Mouse (Mus musculus): ENCODE results near the gene Rimbp2. TPM values are rescaled to one million over a fixed set of nuclear protein-coding genes. Genes with fewer than 3 reads are reported as not detected.
"Not testable (repeated sequence)": the region's sequence is repeated elsewhere in the genome, so short reads cannot be mapped to it uniquely, and the experiment has no call there.

The Rimbp2 gene
- 0.27 and 0.70 TPM in 2 replicates for polyA plus RNA-seq (2016; fragmentation: Nextera tagmentation; extraction: Ambion mirVana)

DNA sequence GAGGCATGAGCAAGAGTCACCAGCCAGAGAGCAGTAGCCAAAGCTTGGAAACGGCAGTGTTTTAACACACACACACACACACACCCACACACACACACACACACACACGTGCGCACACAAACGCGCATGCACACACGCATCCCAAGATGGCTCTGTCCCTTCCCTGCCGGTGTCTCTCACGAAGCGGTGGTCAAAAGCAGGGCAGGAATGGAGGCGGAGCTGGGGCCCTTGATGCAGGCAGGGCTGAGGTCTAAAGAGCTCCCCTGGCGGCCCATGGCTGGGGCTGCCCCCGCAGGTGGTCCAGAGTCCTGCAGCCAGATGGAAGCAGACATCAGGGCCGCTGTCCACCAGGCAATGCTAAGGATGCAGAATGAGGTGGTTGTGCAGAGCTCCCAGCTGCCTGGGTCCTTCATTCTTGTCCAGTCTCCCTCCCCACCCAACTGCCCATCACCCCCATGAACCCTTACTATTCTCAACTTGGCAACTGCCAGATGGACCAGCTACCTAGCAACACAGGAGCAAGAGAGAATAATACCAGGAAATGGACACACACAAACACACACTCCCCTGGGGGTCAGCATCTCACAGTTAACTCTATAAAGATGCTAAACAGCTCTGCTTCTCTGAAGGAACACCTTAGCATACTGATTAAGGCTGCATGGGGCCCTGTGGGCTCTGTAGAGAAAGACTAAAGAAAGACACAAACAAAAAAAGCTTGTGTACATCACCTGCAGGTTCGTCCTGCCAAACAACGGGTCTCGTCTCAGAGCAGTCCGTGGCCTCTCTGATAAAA lies at the start of gene Rimbp2:
Gene Rimbp2, minus strand, starts transcription at position 209 of the 793 bp plus-strand sequence.
- peaks cover 32% of the 10 kb centered on the region for H3K27me3 ChIP-seq (ENCODE audit: poor library complexity, severe bottlenecking)
- H3K36me3 ChIP-seq (replicated peaks): no peaks in the 10 kb centered on the region
- peak within 1 kb of the TSS; percentile 64 for H3K4me3 ChIP-seq
- 8% methylated on average over 17 of the region's 17 CpGs for WGBS
- peak; percentile 71 for DNase-seq (ENCODE audit: extremely low spot score, low spot score)
- H3K4me1 ChIP-seq: peaks cover 25% of the 10 kb centered on the region
- H3K9me3 ChIP-seq: peaks cover 5% of the 10 kb centered on the region; the same call in 1 of the 2 replicates
- peak within 1 kb of the TSS; percentile 83 for H3K27ac ChIP-seq

GRCm38 (mm10) chr5:129002571-129003011 lies 49.3 kb upstream of the Rimbp2 start:
- H3K27me3 ChIP-seq (ENCODE audit: poor library complexity, severe bottlenecking): peaks cover 4% of the 10 kb centered on the region; the same call in 1 of the 2 replicates
- peak overlapping the region; percentile 62 for H3K27ac ChIP-seq
- H3K9me3 ChIP-seq: no peaks in the 10 kb centered on the region
- H3K4me1 ChIP-seq: peaks cover 42% of the 10 kb centered on the region
- DNase-seq (ENCODE audit: extremely low spot score, low spot score): no peak
- no peak overlapping the region for H3K4me3 ChIP-seq
- WGBS: 64% methylated on average over 14 of the region's 14 CpGs
- H3K36me3 ChIP-seq (replicated peaks): peaks cover 30% of the 10 kb centered on the region

- Histone ChIP-seq H3K27ac (peak overlapping the region; percentile 37), H3K36me3 (replicated peaks) (peaks cover 43% of the 10 kb centered on the region), H3K4me1 (peaks cover 28% of the 10 kb centered on the region), H3K9me3 (no peaks in the 10 kb centered on the region), H3K27me3 (ENCODE audit: poor library complexity, severe bottlenecking) (no peaks in the 10 kb centered on the region), H3K4me3 (no peak overlapping the region)
- DNase-seq (ENCODE audit: extremely low spot score, low spot score): no peak
- 43% methylated on average over 8 of the region's 8 CpGs for WGBS
Measured at GRCm38 (mm10) chr5:129000706-129001468, 47.6 kb upstream of the Rimbp2 start.

- Histone ChIP-seq H3K27ac (no peak overlapping the region), H3K36me3 (replicated peaks) (peaks cover 58% of the 10 kb centered on the region), H3K4me1 (no peaks in the 10 kb centered on the region), H3K9me3 (no peaks in the 10 kb centered on the region), H3K27me3 (ENCODE audit: poor library complexity, severe bottlenecking) (no peaks in the 10 kb centered on the region), H3K4me3 (no peak overlapping the region)
- WGBS: 88% methylated on average over 19 of the region's 19 CpGs
- no peak for DNase-seq (ENCODE audit: extremely low spot score, low spot score)
Measured at GRCm38 (mm10) chr5:128987141-128987954, 34.1 kb upstream of the Rimbp2 start.

DNA sequence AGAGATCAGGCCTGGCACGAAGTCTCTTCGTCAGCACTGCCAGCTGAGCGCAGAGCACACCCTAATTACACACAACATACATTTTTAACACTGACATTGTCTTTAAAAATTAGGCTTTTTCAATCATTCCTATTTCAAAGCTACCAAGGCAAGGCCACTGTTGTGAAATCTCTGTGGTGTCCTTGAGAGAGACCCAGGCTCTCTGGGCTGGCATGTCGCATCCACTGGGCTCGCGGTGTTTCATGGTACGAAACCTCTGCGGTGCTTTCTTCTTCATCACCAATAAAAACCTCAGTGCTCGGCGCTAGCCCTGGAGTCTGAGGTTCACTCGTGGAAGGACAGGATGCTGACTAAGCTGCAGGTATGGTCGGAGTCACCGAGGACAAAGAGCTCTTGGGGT lies 32.7 kb upstream of the Rimbp2 start:
- 91% methylated on average over 13 of the region's 13 CpGs for WGBS
- DNase-seq (ENCODE audit: extremely low spot score, low spot score): no peak
- H3K4me3 ChIP-seq: no peak overlapping the region

GRCm38 (mm10) chr5:128984536-128984935 lies 31.2 kb upstream of the Rimbp2 start:
- no peak overlapping the region for H3K4me3 ChIP-seq
- H3K27me3 ChIP-seq (ENCODE audit: poor library complexity, severe bottlenecking): no peaks in the 10 kb centered on the region
- no peak overlapping the region for H3K27ac ChIP-seq
- H3K9me3 ChIP-seq: no peaks in the 10 kb centered on the region; the same call in 1 of the 2 replicates
- H3K36me3 ChIP-seq (replicated peaks): peaks cover 35% of the 10 kb centered on the region
- no peak for DNase-seq (ENCODE audit: extremely low spot score, low spot score)
- H3K4me1 ChIP-seq: no peaks in the 10 kb centered on the region
- WGBS: 91% methylated on average over 6 of the region's 6 CpGs

More for the DNA sequence above, 32.7 kb upstream of the Rimbp2 start:
- Histone ChIP-seq H3K9me3 (no peaks in the 10 kb centered on the region), H3K27me3 (ENCODE audit: poor library complexity, severe bottlenecking) (no peaks in the 10 kb centered on the region), H3K27ac (no peak overlapping the region), H3K36me3 (replicated peaks) (peaks cover 44% of the 10 kb centered on the region), H3K4me1 (no peaks in the 10 kb centered on the region)

DNA sequence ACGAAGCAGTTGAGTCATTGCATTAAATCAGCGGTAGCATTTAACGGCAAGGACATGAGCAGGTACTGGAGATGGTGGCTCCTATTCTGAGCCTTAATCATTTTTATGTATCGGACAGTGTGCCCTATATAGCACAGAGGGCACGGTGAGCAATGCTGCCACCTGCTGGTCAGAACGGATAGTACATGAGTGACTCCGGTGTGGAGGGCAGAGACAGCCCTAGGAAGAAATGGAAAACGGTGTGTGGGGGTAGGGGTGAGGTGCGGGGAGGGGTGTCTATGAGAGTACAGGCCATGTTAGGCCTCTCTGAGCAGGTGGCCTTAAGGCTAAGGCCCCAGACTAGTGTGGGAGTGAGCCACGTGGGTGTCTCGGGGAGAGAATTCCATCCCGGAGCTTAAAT lies 28.3 kb upstream of the Rimbp2 start:
- H3K27ac ChIP-seq: no peak overlapping the region
- H3K36me3 ChIP-seq (replicated peaks): peaks cover 21% of the 10 kb centered on the region
- no peak overlapping the region for H3K4me3 ChIP-seq
- no peaks in the 10 kb centered on the region for H3K27me3 ChIP-seq (ENCODE audit: poor library complexity, severe bottlenecking)
- peaks cover 2% of the 10 kb centered on the region for H3K4me1 ChIP-seq
- peak; percentile 70 for DNase-seq (ENCODE audit: extremely low spot score, low spot score)
- WGBS: 31% methylated on average over 12 of the region's 12 CpGs
- H3K9me3 ChIP-seq: no peaks in the 10 kb centered on the region; the same call in 1 of the 2 replicates

DNA sequence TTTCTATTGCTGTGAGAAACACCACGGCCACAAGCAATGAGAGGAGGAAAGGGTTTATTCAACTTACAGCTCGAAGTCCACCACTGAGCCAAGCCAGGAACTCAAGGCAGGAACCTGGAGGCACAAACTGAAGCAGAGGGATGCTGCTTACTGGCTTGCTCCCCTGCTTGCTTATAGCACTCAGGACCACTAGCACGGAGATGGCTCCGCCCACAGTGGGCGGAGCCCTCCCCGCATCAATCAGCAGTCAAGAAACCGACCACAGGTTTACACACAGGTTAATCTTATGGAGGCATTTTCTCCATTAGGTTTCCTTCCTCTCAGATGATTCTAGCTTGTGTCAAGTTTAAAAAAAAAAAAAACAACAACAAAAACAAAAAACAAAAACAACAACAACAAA lies 27.6 kb upstream of the Rimbp2 start:
- Histone ChIP-seq H3K27me3 (ENCODE audit: poor library complexity, severe bottlenecking) (no peaks in the 10 kb centered on the region), H3K4me3 (no peak overlapping the region), H3K36me3 (replicated peaks) (peaks cover 14% of the 10 kb centered on the region), H3K4me1 (peaks cover 10% of the 10 kb centered on the region), H3K9me3 (no peaks in the 10 kb centered on the region; the same call in 1 of the 2 replicates), H3K27ac (no peak overlapping the region)
- 67% methylated on average over 7 of the region's 7 CpGs for WGBS
- DNase-seq (ENCODE audit: extremely low spot score, low spot score): no peak

DNA sequence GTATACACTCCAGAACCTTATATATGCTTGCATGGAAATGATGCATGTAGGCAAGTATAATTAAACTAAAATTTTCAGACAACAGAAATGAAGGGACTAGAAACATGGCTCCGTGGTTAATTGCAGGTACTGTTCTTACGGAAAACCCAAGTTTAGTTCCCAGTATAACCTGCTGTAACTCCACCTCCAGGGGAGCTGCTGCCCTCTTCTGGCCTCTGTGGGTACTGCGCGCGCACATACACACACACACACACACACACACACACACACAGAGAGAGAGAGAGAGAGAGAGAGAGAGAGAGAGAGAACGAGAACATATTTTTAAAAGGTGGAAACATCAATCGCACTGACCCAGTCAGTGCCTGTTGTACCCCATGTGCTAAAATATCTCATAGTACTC lies 25.7 kb upstream of the Rimbp2 start:
- Histone ChIP-seq H3K27me3 (ENCODE audit: poor library complexity, severe bottlenecking) (no peaks in the 10 kb centered on the region), H3K27ac (no peak overlapping the region), H3K36me3 (replicated peaks) (no peaks in the 10 kb centered on the region), H3K9me3 (no peaks in the 10 kb centered on the region; the same call in 1 of the 2 replicates), H3K4me3 (no peak overlapping the region), H3K4me1 (peaks cover 24% of the 10 kb centered on the region)
- DNase-seq (ENCODE audit: extremely low spot score, low spot score): no peak
- 94% methylated on average over 7 of the region's 7 CpGs for WGBS

DNA sequence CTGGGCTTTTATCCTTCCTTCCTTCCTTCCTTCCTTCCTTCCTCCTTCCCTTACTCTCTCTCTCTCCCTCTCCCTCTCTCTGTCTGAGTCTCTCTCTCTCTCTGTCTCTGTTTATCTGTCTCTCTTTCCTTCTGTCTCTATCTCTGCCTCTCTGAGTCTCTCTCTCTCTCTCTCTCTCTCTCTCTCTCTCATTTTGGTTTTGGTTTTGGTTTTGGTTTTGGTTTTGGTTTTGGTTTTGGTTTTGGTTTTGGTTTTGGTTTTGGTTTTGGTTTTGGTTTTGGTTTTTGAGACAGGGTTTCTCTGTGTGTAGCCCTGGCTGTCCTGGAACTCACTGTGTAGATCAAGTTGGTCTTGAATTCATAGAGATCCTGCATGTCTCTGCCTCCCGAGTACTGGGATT lies 24.2 kb upstream of the Rimbp2 start:
- not testable (repeated sequence) for H3K27ac ChIP-seq; DNase-seq (ENCODE audit: extremely low spot score, low spot score); H3K4me3 ChIP-seq; H3K27me3 ChIP-seq (ENCODE audit: poor library complexity, severe bottlenecking); H3K36me3 ChIP-seq (replicated peaks); H3K9me3 ChIP-seq
- H3K4me1 ChIP-seq: peaks cover 24% of the 10 kb centered on the region
- 91% methylated on average over 1 of the region's 1 CpGs for WGBS

DNA sequence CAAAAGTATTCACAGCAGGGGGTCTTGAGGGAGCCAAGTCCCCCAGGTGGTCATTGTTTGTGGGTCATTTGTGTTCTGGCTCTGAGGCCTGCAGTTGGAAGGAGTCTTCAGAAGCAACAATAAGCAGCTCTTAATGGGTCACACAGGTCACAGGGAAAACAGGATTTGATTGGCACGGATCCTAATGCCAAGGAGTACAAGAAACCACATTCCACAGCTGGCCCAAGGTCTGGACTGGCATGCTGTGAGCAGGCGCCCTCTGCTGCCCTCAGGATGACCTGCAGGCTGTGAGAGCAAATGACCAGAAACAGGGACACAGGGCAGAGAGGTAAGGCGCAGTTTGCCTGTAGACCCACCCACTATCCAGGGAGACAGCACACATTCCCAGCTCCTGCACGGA lies 23.0 kb upstream of the Rimbp2 start:
- Histone ChIP-seq H3K4me1 (peaks cover 24% of the 10 kb centered on the region), H3K27me3 (ENCODE audit: poor library complexity, severe bottlenecking) (peaks cover 6% of the 10 kb centered on the region; the same call in 1 of the 2 replicates), H3K9me3 (no peaks in the 10 kb centered on the region; the same call in 1 of the 2 replicates), H3K27ac (no peak overlapping the region), H3K36me3 (replicated peaks) (no peaks in the 10 kb centered on the region), H3K4me3 (no peak overlapping the region)
- peak; percentile 71 for DNase-seq (ENCODE audit: extremely low spot score, low spot score)
- 17% methylated on average over 4 of the region's 4 CpGs for WGBS

DNA sequence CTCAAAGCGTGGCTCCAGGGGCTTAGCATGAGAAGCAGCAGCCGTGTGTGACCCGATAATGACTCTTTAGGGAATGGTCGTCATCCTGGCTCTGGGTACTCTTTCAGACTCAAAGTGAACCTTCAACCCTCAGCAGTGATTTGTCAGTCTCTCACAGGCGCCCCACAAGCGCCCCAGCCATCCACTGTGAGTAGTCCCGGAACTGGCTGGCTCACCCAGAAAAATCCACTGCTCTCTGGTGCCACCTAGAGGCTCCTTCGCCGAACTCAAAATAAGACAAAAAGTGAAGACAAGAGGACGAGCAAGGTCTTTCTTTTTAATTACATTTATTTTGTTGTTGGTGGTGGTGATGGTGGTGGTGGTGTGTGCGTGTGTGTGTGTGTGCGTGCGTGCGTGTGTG lies 18.0 kb upstream of the Rimbp2 start:
- peaks cover 6% of the 10 kb centered on the region; the same call in 1 of the 2 replicates for H3K27me3 ChIP-seq (ENCODE audit: poor library complexity, severe bottlenecking)
- H3K4me3 ChIP-seq: peak overlapping the region; percentile 3; the same call in 1 of the 2 replicates
- peak; percentile 76 for DNase-seq (ENCODE audit: extremely low spot score, low spot score)
- H3K27ac ChIP-seq: no peak overlapping the region
- WGBS: 25% methylated on average over 14 of the region's 14 CpGs
- H3K36me3 ChIP-seq (replicated peaks): no peaks in the 10 kb centered on the region
- H3K9me3 ChIP-seq: peaks cover 4% of the 10 kb centered on the region; the same call in 1 of the 2 replicates
- H3K4me1 ChIP-seq: peaks cover 21% of the 10 kb centered on the region

Measured in forebrain, embryonic 10.5 days (tissue).